Mouse (Mus musculus): ENCODE measurements at regions not wholly inside any gene's neighbourhood (a gene's known extent, or its start where the extent isn't known, plus 50 kb on each side); places are given as distances from the start of the nearest gene placed in this dataset.

DNA sequence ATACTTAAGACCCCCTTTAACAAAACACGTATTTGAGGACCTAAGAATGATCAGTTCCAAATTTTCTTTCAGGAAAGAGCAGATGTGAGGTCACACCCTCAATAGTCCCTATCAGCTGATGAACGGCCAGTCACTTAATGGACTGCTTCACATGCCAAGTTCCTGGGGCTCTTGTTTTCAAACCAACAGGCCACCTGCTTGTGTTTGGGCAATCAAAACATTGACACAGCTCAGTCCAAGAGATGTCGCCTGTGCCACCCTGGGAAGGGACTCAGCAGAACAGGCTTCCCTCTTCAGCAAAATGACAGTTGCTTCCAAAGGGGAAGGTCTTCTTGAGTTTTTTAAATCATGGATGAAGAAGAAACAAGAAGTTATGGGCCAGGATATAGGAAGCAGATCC lies 294.6 kb downstream of the Sec16b start:
- no peak for TF ChIP-seq CHD2 (IDR thresholded peaks at IDR 0.05; ENCODE audit: low read depth, low read length)
- no peak for TF ChIP-seq MAFK (IDR thresholded peaks at IDR 0.05; ENCODE audit: insufficient read depth, low read depth, low read length)
- no peak for TF ChIP-seq ZC3H11A (IDR thresholded peaks at IDR 0.05; ENCODE audit: borderline replicate concordance, low read depth, low read length)
